Mouse (Mus musculus) urinary bladder, adult 18-20 months (tissue): Measurements from ENCODE around the gene Pdlim4.
A peak's percentile ranks its signal among the peaks of the same experiment; 100 is the strongest.
"Not testable (repeated sequence)": the region's sequence is repeated elsewhere in the genome, so short reads cannot be mapped to it uniquely, and the experiment has no call there.

Source experiments
- DNase-seq, 2 experiments: peaks; one replicate each; pipeline ENCODE4 v3.0.0; 2022; ENCODE audit warnings: low spot score in 2 of 2, mixed read lengths in 2 of 2

Pdlim4 gene

DNA sequence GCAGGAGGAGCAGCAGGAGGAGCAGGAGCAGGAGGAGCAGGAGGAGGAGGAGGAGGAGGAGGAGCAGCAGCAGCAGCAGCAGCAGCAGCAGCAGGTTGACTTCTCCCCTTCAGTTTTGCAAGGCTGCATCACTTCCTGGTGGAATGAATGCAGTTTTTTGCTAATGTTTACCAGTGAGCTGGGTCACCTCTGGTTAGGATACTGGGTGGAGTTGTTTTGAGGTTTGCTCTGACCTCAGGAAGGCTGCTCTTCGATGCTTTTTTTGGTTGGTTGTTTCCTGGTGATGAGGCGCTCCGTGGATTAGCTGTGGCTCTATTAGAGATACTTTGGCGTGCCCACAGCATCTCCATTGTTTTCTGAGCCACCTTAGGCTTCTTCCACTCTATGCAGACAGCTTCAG, 51.2 kb downstream of the Pdlim4 start:
- DNase-seq: no peak

- no peak for DNase-seq
These were observed 52.8 kb downstream of the Pdlim4 start for GRCm38 (mm10) chr11:54016051-54016450.

DNA sequence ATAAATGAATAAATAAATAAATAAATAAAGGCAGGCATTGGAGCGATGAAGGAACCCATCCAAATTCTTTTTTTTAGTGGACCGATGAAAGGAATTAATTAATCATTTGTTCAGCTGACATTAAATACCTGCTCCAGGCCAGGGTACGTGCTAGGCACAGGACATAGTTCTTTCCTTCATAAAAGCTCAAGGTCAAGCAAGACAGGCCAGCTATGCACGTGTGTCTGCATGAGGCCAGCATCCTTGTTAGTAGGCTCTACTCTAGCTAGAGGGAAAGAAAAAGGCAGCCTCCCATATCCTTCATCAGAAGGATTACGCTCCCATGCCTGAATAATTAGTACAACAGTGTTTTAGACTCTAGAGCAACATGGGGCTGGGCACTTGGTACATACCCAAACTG, 55.9 kb downstream of the Pdlim4 start:
- no peak for DNase-seq

- no peak for DNase-seq
These were observed 57.6 kb downstream of the Pdlim4 start for GRCm38 (mm10) chr11:54011255-54011654.

GRCm38 (mm10) chr11:54008416-54008920, 60.3 kb downstream of the Pdlim4 start:
- DNase-seq: no peak

DNA sequence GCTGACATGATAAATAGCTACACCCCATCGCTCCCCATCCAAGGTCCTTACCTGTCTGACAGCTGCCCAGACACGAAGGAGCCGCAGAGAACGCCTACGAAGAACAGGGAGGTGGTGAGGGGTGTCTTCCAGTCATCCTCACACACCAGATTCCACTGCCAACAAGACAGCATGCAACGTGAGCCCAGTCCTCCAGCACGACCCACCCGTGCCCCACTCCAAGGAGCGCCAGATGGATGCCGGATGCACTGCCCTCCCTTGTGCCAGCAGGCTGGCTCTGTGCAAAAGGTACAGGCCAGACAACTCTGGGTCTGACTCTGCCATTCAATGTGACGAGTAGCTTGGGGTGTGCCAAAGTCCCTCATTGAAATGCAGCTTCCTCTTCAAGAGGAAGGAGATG, 61.1 kb downstream of the Pdlim4 start:
- no peak for DNase-seq

GRCm38 (mm10) chr11:54006901-54007300, 61.9 kb downstream of the Pdlim4 start:
- peak in 1 of 2 experiments; percentile 17 for DNase-seq

- not testable (repeated sequence) for DNase-seq
These were observed 62.5 kb downstream of the Pdlim4 start for GRCm38 (mm10) chr11:54006362-54006761.
